Mouse (Mus musculus): ENCODE measurements around the gene P2ry6. TPM values are rescaled to one million over a fixed set of nuclear protein-coding genes. Genes with fewer than 3 reads are reported as not detected.
A peak's percentile ranks its signal among the peaks of the same experiment; 100 is the strongest.

The P2ry6 gene
- polyA plus RNA-seq, 1 experiment from 2014 or later: 8.0 TPM

DNA sequence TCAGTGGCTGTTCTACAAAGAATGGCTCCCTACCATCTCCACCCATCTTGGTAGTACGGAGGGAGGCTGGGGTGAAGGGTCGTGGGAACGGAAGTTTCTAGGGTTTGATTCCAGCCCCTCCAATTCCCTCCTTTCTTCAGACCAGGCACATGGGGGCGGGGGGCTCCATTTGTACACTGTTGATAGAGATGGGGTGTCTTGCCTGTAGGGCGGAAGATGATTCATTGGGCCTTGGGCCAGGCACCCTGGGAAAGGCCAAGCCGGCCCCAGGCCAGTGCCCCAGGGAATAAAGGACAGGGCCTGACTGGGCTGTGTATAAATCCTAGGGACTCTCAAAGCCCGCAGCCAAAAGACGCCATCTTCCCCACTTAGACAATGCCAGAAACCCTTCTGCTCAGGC, 66.4 kb downstream of the P2ry6 start:
- Histone ChIP-seq H3K4me3 (replicated peaks) (no peak overlapping the region), H3K4me1 (peaks cover 49% of the 10 kb centered on the region), H3K27me3 (replicated peaks) (no peaks in the 10 kb centered on the region), H3K9me3 (no peaks in the 10 kb centered on the region), H3K9ac (no peak overlapping the region), H3K27ac (peak overlapping the region; percentile 67), H3K36me3 (0 out of 2 replicates have a peak, but pooled peaks cover 3% of the 10 kb centered on the region), H3K4me2 (peak overlapping the region; percentile 16; the same call in 1 of the 2 replicates)
- 63% methylated on average over 8 of the region's 8 CpGs for WGBS
- ATAC-seq (ENCODE audit: insufficient read depth, low FRiP score, low read depth): peak; percentile 47; the same call in 1 of the 2 replicates

DNA sequence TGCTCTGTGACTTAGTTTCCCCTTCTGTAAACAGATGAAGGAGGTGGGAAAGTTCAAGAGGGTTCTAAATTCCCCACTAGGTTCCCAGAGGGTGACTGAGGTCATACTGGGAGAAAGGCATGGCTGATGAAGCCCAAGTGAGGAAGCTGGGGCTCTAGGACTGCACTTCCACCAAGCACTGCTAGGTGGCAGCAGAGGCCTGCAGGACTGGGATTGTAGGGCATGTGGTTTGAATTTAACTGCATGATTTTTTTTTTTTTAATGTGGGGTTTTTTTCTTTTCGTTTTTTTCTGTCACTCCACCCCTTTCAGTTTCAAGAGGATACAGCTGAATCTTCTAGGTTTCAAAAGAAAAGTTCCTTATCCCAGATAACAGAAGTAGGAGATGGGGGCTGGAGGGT, 67.2 kb downstream of the P2ry6 start:
- H3K36me3 ChIP-seq: 0 out of 2 replicates have a peak, but pooled peaks cover 3% of the 10 kb centered on the region
- 0% methylated on average over 1 of the region's 1 CpGs for WGBS
- H3K27me3 ChIP-seq (replicated peaks): no peaks in the 10 kb centered on the region
- no peak overlapping the region for H3K4me3 ChIP-seq (replicated peaks)
- 0 out of 2 replicates have a peak overlapping the region, but pooled peaks have one; percentile 2 for H3K4me2 ChIP-seq
- H3K9me3 ChIP-seq: no peaks in the 10 kb centered on the region
- peaks cover 44% of the 10 kb centered on the region for H3K4me1 ChIP-seq
- peak overlapping the region; percentile 67 for H3K27ac ChIP-seq
- no peak for ATAC-seq (ENCODE audit: insufficient read depth, low FRiP score, low read depth)
- H3K9ac ChIP-seq: no peak overlapping the region

DNA sequence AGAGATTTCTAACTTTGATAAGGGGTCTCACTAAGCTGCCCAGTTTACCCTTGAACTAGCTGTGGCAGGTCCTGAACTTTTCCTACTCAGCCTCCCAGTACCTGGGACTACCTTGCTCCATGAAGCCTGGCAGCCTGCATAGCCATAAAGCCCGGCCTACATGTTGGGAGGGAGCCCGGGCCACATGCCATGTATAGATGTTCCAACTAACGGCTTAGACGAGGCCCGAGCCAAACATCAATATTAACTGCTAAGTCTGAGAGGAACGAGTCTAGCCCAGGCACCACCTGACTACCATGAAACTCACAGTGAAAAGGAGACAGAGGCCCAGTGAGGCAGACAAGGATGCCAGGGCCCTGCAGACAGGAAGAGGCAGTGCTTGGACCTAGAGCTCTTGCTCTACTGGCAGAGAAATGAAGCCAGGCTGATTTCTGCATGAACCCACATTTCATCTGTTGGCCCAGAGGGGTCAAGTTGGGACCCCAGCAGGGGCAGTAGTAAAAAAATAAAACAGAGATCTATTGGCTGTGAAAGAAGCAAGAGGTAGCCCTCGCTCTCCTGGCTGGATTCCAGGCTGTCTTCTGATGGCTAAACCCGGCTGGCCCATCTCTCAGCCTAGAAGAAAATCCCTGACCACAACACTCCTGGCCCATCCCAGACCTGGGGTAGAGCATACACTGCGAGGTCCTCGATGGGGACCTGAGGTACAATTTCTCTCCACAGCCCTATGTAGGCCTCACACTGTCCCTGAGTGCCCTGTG, 68.2 kb downstream of the P2ry6 start:
- no peak overlapping the region for H3K27ac ChIP-seq
- no peak overlapping the region for H3K4me3 ChIP-seq (replicated peaks)
- no peaks in the 10 kb centered on the region for H3K27me3 ChIP-seq (replicated peaks)
- 0 out of 2 replicates have a peak, but pooled peaks cover 8% of the 10 kb centered on the region for H3K36me3 ChIP-seq
- ATAC-seq (ENCODE audit: insufficient read depth, low FRiP score, low read depth): no peak
- peaks cover 34% of the 10 kb centered on the region for H3K4me1 ChIP-seq
- no peak overlapping the region for H3K4me2 ChIP-seq
- WGBS: 84% methylated on average over 10 of the region's 10 CpGs
- no peak overlapping the region for H3K9ac ChIP-seq
- no peaks in the 10 kb centered on the region for H3K9me3 ChIP-seq

DNA sequence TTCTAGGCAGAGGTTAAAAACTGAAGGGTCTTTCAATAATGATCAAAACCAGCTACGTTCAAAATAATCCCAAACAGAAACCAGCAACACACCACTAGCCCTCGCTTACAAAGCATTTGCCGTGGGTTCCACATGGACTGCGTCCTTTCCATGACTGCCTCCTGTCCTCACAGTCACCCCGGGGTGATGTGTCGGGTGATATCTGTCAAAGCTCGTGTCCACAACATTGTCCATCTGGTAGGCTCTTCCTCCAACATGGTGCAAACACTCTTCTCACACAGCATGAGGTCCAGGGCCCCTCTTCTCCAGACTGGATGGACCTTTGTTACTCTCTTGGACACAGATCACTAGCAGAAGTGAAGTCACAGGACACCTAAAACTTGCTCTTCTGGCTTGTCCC, 69.4 kb downstream of the P2ry6 start:
- ATAC-seq (ENCODE audit: insufficient read depth, low FRiP score, low read depth): no peak
- H3K4me3 ChIP-seq (replicated peaks): no peak overlapping the region
- no peaks in the 10 kb centered on the region for H3K27me3 ChIP-seq (replicated peaks)
- H3K9me3 ChIP-seq: no peaks in the 10 kb centered on the region
- peaks cover 22% of the 10 kb centered on the region for H3K4me1 ChIP-seq
- H3K9ac ChIP-seq: no peak overlapping the region
- 76% methylated on average over 7 of the region's 7 CpGs for WGBS
- H3K36me3 ChIP-seq: 0 out of 2 replicates have a peak, but pooled peaks cover 8% of the 10 kb centered on the region
- no peak overlapping the region for H3K27ac ChIP-seq
- no peak overlapping the region for H3K4me2 ChIP-seq

DNA sequence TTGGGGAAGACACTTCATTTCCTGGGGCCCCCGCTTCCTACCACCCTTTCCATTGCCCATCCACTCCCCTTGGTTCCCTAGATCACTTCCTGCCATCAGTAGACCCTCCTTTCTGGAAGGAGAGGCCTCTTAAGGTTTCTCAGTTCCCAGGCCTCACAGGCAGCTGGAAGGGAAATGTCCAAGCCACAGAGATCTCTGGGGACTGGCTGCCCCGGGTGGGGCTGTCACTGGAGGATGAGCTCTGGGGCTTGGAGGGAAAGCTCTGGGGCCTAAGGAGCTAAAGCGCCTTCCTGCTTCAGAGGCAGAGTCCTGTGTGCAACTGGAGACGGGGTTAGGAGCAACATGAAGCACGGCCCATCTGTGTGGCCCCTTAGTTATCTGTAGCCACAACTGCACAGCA, 69.8 kb downstream of the P2ry6 start:
- Histone ChIP-seq H3K9ac (no peak overlapping the region), H3K4me2 (no peak overlapping the region), H3K36me3 (0 out of 2 replicates have a peak, but pooled peaks cover 8% of the 10 kb centered on the region), H3K9me3 (no peaks in the 10 kb centered on the region), H3K27me3 (replicated peaks) (no peaks in the 10 kb centered on the region), H3K4me1 (peaks cover 19% of the 10 kb centered on the region), H3K27ac (no peak overlapping the region), H3K4me3 (replicated peaks) (no peak overlapping the region)
- ATAC-seq (ENCODE audit: insufficient read depth, low FRiP score, low read depth): no peak
- WGBS: 82% methylated on average over 5 of the region's 5 CpGs

DNA sequence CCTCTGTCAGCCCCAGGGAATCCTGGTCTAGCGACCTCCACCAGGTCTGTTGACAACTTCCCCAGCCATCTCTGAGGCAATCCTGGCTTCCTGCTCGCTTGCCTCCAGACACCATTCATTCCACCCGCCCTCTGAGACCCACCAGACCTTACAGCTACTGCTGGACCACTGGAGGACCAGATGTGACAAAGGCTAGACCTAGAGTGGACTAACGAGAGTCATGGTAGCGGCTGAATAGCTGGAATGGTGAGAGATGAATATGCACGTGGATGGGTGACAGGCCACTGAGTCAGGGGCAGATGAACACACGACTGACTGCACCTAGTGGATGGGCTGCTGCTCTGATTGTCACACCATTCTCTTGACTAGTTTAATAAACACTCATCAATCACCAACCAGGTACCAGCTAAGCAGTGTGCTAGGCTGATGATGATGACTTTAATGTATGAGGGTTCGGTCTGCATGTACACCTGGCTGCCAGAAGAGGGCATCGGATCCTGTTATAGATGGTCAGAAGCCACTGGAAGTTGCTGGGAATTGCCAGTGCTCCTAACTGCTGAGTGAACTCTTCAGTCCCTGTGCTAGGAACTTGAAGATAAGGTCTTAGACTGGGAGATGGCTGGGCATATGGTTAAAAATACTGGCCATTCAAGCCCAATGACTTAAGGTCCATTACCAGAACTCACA, 71.9 kb downstream of the P2ry6 start:
- Histone ChIP-seq H3K36me3 (0 out of 2 replicates have a peak, but pooled peaks cover 8% of the 10 kb centered on the region), H3K4me2 (no peak overlapping the region), H3K27ac (no peak overlapping the region), H3K9ac (no peak overlapping the region), H3K4me3 (replicated peaks) (no peak overlapping the region), H3K27me3 (replicated peaks) (no peaks in the 10 kb centered on the region), H3K9me3 (no peaks in the 10 kb centered on the region), H3K4me1 (peaks cover 7% of the 10 kb centered on the region; the same call in 1 of the 2 replicates)
- ATAC-seq (ENCODE audit: insufficient read depth, low FRiP score, low read depth): no peak
- 74% methylated on average over 9 of the region's 9 CpGs for WGBS

DNA sequence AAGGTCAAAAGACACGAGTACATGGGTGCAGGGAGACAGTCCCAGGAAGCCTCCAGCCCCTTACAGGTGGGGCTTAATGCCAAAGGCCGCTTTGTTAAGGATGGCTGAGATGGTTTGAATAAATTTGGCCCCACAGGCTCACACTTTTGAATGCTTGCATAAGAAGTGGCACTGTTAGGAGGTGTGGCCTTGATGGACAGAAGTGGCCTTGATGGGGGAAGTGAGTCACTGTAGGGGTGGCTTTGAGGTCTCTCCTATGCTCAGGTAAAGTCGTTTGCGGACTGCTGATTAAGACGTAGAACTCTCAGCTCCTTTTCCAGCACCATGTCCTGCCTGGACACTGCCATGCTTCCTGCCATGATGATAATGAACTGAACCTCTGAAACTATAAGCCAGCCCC, 76.6 kb downstream of the P2ry6 start:
- WGBS: 82% methylated on average over 5 of the region's 5 CpGs
- H3K4me3 ChIP-seq (replicated peaks): no peak overlapping the region
- no peaks in the 10 kb centered on the region for H3K27me3 ChIP-seq (replicated peaks)
- H3K36me3 ChIP-seq: 0 out of 2 replicates have a peak, but pooled peaks cover 5% of the 10 kb centered on the region
- H3K4me2 ChIP-seq: no peak overlapping the region
- no peaks in the 10 kb centered on the region for H3K9me3 ChIP-seq
- H3K4me1 ChIP-seq: peaks cover 29% of the 10 kb centered on the region
- H3K27ac ChIP-seq: no peak overlapping the region
- no peak for ATAC-seq (ENCODE audit: insufficient read depth, low FRiP score, low read depth)
- H3K9ac ChIP-seq: no peak overlapping the region

DNA sequence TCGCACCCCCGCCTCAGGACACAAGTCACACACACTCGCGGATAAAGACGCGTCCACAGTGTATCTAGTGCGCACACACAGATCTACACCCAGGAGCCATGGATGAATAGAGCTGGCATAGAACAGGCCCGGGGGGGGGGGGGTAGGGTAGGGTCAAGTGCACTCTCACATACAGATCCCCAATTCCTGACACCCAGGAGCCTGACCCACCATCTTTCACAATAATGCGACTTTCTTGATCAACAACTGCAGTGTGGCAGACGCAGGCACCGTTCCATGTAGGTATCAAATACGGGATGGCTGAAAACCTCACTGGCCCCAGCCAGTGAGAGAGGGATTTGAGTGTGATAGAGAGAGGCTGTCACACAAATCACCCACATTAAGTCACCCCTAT, 79.6 kb downstream of the P2ry6 start:
- ATAC-seq (ENCODE audit: insufficient read depth, low FRiP score, low read depth): no peak; the same call in 1 of the 2 replicates
- Histone ChIP-seq H3K4me1 (peaks cover 29% of the 10 kb centered on the region), H3K9me3 (no peaks in the 10 kb centered on the region), H3K4me2 (peak overlapping the region; percentile 88), H3K27ac (no peak overlapping the region), H3K9ac (peak overlapping the region; percentile 42; the same call in 1 of the 2 replicates), H3K4me3 (replicated peaks) (peak overlapping the region; percentile 46), H3K36me3 (peaks cover 1% of the 10 kb centered on the region; the same call in 1 of the 2 replicates), H3K27me3 (replicated peaks) (no peaks in the 10 kb centered on the region)
- 4% methylated on average over 12 of the region's 12 CpGs for WGBS

DNA sequence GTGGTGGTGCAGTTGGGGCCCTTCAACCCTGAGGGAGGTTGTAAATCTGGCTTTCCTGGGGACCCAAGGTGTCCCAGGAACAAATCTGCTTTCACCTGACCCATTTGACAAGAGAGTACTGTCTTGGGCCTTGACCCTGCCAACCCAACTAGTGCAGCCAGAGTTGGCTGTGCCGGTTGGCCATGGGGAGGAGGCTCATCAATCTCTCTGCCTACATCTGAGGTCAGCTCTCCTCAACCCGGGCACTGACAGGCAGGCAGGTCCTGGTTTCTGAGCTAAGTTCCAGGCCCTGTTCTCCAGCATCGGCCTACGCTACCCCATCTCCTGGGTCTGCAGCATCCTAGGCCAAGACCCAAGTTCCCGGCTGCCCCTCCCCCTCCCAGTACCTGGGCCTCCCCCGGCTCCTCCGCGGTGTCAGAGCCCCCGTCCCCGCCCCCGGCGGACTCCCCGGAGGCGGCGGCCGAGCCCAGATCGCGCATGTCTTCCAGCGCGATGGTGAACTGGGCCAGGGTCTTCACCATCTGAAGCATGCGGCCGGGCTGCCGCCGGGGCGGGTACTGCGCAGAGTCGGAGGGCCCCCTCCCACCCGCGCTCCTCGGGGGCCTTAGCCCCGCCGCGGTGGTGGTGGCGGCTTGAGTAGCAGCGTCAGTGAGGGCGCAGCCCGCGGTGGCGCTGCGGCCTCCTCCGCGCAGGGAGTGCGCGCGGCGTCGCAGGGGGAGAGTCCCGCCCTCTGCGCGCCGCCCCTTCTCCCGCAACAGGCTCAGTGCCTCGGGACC, 80.2 kb downstream of the P2ry6 start:
- WGBS: 4% methylated on average over 50 of the region's 53 CpGs

DNA sequence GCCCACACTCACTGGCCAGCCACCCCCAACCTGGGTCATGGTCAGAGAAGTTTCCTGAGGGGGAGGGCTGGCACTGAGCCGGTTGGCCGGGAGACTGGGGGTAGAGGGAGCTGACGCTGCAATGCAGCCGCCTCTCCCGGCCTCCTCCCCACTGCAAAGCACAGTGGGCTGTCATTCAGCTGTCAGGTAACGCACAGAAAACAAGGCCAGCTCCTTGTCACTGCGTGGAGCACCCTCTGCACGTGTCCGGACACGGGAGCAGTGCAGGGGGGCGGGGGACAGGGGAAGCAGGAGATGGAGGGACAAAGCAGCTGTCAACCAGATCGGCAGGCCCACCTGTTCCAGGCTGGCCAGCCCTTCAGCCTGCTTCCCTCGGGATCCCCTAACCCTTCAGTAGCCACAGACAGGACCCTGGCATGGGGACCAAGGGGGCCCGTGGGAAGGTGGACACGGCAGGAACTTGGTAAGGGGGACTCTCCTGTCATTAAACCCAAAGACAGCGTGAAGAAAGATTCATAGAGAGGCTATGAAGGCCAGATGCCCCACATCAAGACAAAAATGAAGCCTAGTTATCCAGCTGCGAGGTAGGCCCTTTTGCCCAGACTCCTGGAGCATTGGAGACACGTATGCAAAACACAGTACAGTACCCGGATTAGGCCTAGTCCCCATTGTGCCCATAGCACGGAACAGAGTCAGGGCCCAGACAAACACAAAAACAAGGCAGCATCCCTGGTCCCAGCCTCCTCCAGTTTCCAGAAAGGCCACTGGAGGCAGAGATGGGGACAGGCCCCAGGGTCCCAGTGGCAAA, 81.0 kb downstream of the P2ry6 start:
- Histone ChIP-seq H3K9me3 (no peaks in the 10 kb centered on the region), H3K4me1 (peaks cover 29% of the 10 kb centered on the region), H3K27ac (no peak overlapping the region), H3K9ac (no peak overlapping the region), H3K36me3 (peaks cover 12% of the 10 kb centered on the region), H3K4me3 (replicated peaks) (peak overlapping the region; percentile 46; the same call in 1 of the 2 replicates), H3K4me2 (peak overlapping the region; percentile 88; the same call in 1 of the 2 replicates), H3K27me3 (replicated peaks) (no peaks in the 10 kb centered on the region)
- no peak for ATAC-seq (ENCODE audit: insufficient read depth, low FRiP score, low read depth)
- WGBS: 59% methylated on average over 20 of the region's 20 CpGs

More for the DNA sequence above, 80.2 kb downstream of the P2ry6 start:
- H3K27me3 ChIP-seq (replicated peaks): no peaks in the 10 kb centered on the region
- peak overlapping the region; percentile 88 for H3K4me2 ChIP-seq
- H3K4me1 ChIP-seq: peaks cover 29% of the 10 kb centered on the region
- peak; percentile 41 for ATAC-seq (ENCODE audit: insufficient read depth, low FRiP score, low read depth)
- H3K4me3 ChIP-seq (replicated peaks): peak overlapping the region; percentile 46
- H3K27ac ChIP-seq: no peak overlapping the region
- peak overlapping the region; percentile 42; the same call in 1 of the 2 replicates for H3K9ac ChIP-seq
- peaks cover 7% of the 10 kb centered on the region for H3K36me3 ChIP-seq
- H3K9me3 ChIP-seq: no peaks in the 10 kb centered on the region

Measured in stomach, embryonic 15.5 days (tissue).